Mouse (Mus musculus) heart, postnatal 0 days (tissue): ENCODE measurements around the gene Tmem110. TPM values are rescaled to one million over a fixed set of nuclear protein-coding genes. Genes with fewer than 3 reads are reported as not detected.
A peak's percentile ranks its signal among the peaks of the same experiment; 100 is the strongest.

Experiments used
- ATAC-seq: fragments of 200-750 bp; cut with Nextera tagmentation; 2 replicates; pipeline ENCODE4 v1.8.0; 2017; ENCODE audit warnings: low read depth, moderate number of reproducible peaks, moderate library complexity; ENCODE audit not compliant: insufficient read depth
- DNase-seq: peaks from one replicate; pipeline ENCODE4 v3.0.0-alpha.2; 2016; ENCODE audit warnings: low spot score
- H3K27ac ChIP-seq: fragments of 300-500 bp; sonication (generic); 2 replicates; pipeline ENCODE4 v1.5.1; 2014; ENCODE audit warnings: low read depth, mild to moderate bottlenecking
- H3K27me3 ChIP-seq: fragments of 300-500 bp; sonication (generic); 2 replicates; pipeline ENCODE4 v1.6.1; 2014; ENCODE audit warnings: low read length, mixed read lengths; ENCODE audit not compliant: control insufficient read depth, insufficient read depth
- H3K36me3 ChIP-seq: fragments of 300-500 bp; sonication (generic); replicated peaks from 2 replicates; pipeline ENCODE4 v1.6.1; 2014; ENCODE audit warnings: low read length, mixed read lengths; ENCODE audit not compliant: control insufficient read depth, insufficient read depth
- H3K4me1 ChIP-seq: fragments of 300-500 bp; sonication (generic); 2 replicates; pipeline ENCODE4 v1.6.1; 2014; ENCODE audit warnings: antibody characterized with exemption; ENCODE audit not compliant: control insufficient read depth, insufficient read depth
- H3K4me2 ChIP-seq: fragments of 300-500 bp; sonication (generic); 2 replicates; pipeline ENCODE4 v1.6.1; 2014; ENCODE audit warnings: low read depth, mild to moderate bottlenecking, low read length, moderate library complexity
- H3K4me3 ChIP-seq: fragments of 300-500 bp; sonication (generic); 2 replicates; pipeline ENCODE4 v1.5.1; 2014; ENCODE audit warnings: low read depth, low read length
- H3K9ac ChIP-seq: fragments of 300-500 bp; sonication (generic); replicated peaks from 2 replicates; pipeline ENCODE4 v1.6.1; 2014; ENCODE audit warnings: low read depth, low read length, mixed read lengths
- H3K9me3 ChIP-seq: fragments of 300-500 bp; sonication (generic); replicated peaks from 2 replicates; pipeline ENCODE4 v1.6.1; 2016; ENCODE audit warnings: low read length; ENCODE audit not compliant: control insufficient read depth
- CTCF ChIP-seq: IDR thresholded peaks from 2 replicates; pipeline ENCODE4 v1.5.1; 2016; ENCODE audit warnings: antibody characterized with exemption, control low read depth, low read depth
- EP300 ChIP-seq: IDR thresholded peaks from 2 replicates; pipeline ENCODE4 v1.6.1; 2016; ENCODE audit warnings: antibody characterized with exemption, low read depth
- WGBS: fragments of 180-500 bp; shearing (Covaris S2); extraction: QIAGEN DNeasy Blood & Tissue Kit; methylation state at CpG from one replicate; pipeline ENCODE4 v1.1.7; 2014; 5-methylcytosine and 5-hydroxymethylcytosine counted together
- polyA plus RNA-seq: library from polyadenylated mRNA; unstranded; fragments of >200 nt; fragmentation: Nextera tagmentation; extraction: Ambion mirVana; gene quantifications from 2 replicates; pipeline ENCODE4 v1.2.1, GENCODE M21; 2015
- total RNA-seq: library from RNA; depleted of rRNA; stranded (reverse); fragments of >200 nt; gene quantifications from 2 replicates; pipeline ENCODE4 v1.2.3, GENCODE M21; 2014; ENCODE audit warnings: low replicate concordance

The Tmem110 gene
- total and polyA plus RNA-seq, 2 experiments from 2014 or later, result 4.7 to 9.9 TPM

GRCm38 (mm10) chr14:30821136-30821535, 4.3 kb upstream of the Tmem110 start:
- Histone ChIP-seq H3K9me3 (no peaks in the 10 kb centered on the region), H3K4me1 (peaks cover under 1% of the 10 kb centered on the region; the same call in 1 of the 2 replicates), H3K9ac (no peak overlapping the region), H3K4me3 (no peak overlapping the region), H3K4me2 (no peak overlapping the region), H3K27ac (no peak overlapping the region), H3K36me3 (peaks cover 34% of the 10 kb centered on the region), H3K27me3 (no peaks in the 10 kb centered on the region)
- no peak for TF ChIP-seq EP300
- ATAC-seq (no peak), DNase-seq (no peak)
- WGBS, result 63% methylated on average over 3 of the region's 3 CpGs

GRCm38 (mm10) chr14:30824456-30824995, 864 bp upstream of the Tmem110 start:
- Histone ChIP-seq H3K36me3 (0 out of 2 replicates have a peak, but pooled peaks cover 7% of the 10 kb centered on the region), H3K27me3 (no peaks in the 10 kb centered on the region), H3K4me1 (peaks cover 22% of the 10 kb centered on the region; the same call in 1 of the 2 replicates), H3K4me3 (no peak overlapping the region), H3K9me3 (no peaks in the 10 kb centered on the region), H3K4me2 (no peak overlapping the region), H3K9ac (no peak overlapping the region), H3K27ac (no peak overlapping the region)
- TF ChIP-seq EP300, result no peak
- TF ChIP-seq CTCF, result no peak
- WGBS, result 69% methylated on average over 6 of the region's 6 CpGs
- no peak for DNase-seq
- ATAC-seq, result no peak

GRCm38 (mm10) chr14:30825021-30825475, 342 bp upstream of the Tmem110 start:
- Histone ChIP-seq H3K36me3 (0 out of 2 replicates have a peak, but pooled peaks cover 2% of the 10 kb centered on the region), H3K9ac (peak overlapping the region; percentile 76; the same call in 1 of the 2 replicates), H3K27ac (no peak overlapping the region), H3K4me2 (peak overlapping the region; percentile 90), H3K27me3 (no peaks in the 10 kb centered on the region), H3K9me3 (no peaks in the 10 kb centered on the region), H3K4me3 (peak overlapping the region; percentile 98), H3K4me1 (peaks cover 27% of the 10 kb centered on the region; the same call in 1 of the 2 replicates)
- 32% methylated on average over 5 of the region's 5 CpGs for WGBS
- no peak for DNase-seq
- ATAC-seq, result no peak
- no peak for TF ChIP-seq CTCF

GRCm38 (mm10) chr14:30826174-30827140, 1.1 kb downstream of the Tmem110 start:
- 0 out of 2 replicates have a peak overlapping the region, but pooled peaks have one; percentile 74 for H3K27ac ChIP-seq
- no peaks in the 10 kb centered on the region for H3K27me3 ChIP-seq
- no peak for TF ChIP-seq EP300
- TF ChIP-seq CTCF, result no peak
- H3K4me1 ChIP-seq, result peaks cover 28% of the 10 kb centered on the region; the same call in 1 of the 2 replicates
- peak overlapping the region; percentile 76 for H3K9ac ChIP-seq
- no peak for DNase-seq
- ATAC-seq, result no peak
- H3K4me3 ChIP-seq, result peak overlapping the region; percentile 98
- no peaks in the 10 kb centered on the region for H3K36me3 ChIP-seq
- peak overlapping the region; percentile 90 for H3K4me2 ChIP-seq
- no peaks in the 10 kb centered on the region for H3K9me3 ChIP-seq
- 22% methylated on average over 17 of the region's 17 CpGs for WGBS

GRCm38 (mm10) chr14:30827480-30827879, 2.1 kb downstream of the Tmem110 start:
- Histone ChIP-seq H3K4me1 (peaks cover 31% of the 10 kb centered on the region; the same call in 1 of the 2 replicates), H3K4me2 (no peak overlapping the region)

More at GRCm38 (mm10) chr14:30827480-30827879, 2.1 kb downstream of the Tmem110 start:
- Histone ChIP-seq H3K27ac (no peak overlapping the region), H3K9ac (no peak overlapping the region), H3K27me3 (no peaks in the 10 kb centered on the region), H3K9me3 (no peaks in the 10 kb centered on the region), H3K4me3 (no peak overlapping the region), H3K36me3 (no peaks in the 10 kb centered on the region)
- WGBS, result 59% methylated on average over 4 of the region's 4 CpGs
- no peak for DNase-seq
- no peak for ATAC-seq
- TF ChIP-seq EP300, result no peak
- TF ChIP-seq CTCF, result no peak
